Mouse (Mus musculus): ENCODE results near the gene Otulinl. TPM values are rescaled to one million over a fixed set of nuclear protein-coding genes. Genes with fewer than 3 reads are reported as not detected.

Otulinl gene
- polyA plus RNA-seq, 1 experiment from 2014 or later: 19.9 TPM

DNA sequence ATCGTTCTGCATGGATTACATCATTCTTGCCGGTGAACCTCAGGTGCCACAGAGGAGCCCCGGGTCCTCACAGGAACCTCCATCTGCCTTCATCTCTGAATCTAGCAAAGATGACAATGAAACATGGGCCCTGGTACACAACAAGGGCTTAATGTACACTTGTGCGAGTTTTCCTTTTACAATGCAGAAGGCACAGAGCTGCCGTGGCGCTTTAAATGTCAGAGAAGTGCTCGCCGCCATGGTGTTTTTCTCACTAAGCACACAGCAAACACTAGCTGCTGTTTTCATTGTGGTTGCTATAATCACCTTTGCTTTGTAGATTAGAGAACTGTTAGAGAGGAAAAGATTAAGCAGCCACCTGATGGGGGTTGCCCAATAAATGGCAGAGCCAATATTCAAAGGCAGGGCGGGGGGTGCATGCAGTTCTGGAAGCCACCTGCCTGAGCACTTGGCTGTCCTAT is 13.3 kb downstream of the Otulinl start:
- H3K9me3 ChIP-seq: no peaks in the 10 kb centered on the region
- no peak overlapping the region for H3K4me2 ChIP-seq (replicated peaks)
- peaks cover 4% of the 10 kb centered on the region; the same call in 1 of the 2 replicates for H3K4me1 ChIP-seq
- H3K27ac ChIP-seq: no peak overlapping the region
- no peak overlapping the region for H3K9ac ChIP-seq
- H3K4me3 ChIP-seq: no peak overlapping the region
- no peaks in the 10 kb centered on the region for H3K27me3 ChIP-seq
- H3K36me3 ChIP-seq: no peaks in the 10 kb centered on the region
- 85% methylated on average over 9 of the region's 9 CpGs for WGBS
- ATAC-seq (ENCODE audit: insufficient number of reproducible peaks, insufficient read depth, low FRiP score, low TSS enrichment): no peak

DNA sequence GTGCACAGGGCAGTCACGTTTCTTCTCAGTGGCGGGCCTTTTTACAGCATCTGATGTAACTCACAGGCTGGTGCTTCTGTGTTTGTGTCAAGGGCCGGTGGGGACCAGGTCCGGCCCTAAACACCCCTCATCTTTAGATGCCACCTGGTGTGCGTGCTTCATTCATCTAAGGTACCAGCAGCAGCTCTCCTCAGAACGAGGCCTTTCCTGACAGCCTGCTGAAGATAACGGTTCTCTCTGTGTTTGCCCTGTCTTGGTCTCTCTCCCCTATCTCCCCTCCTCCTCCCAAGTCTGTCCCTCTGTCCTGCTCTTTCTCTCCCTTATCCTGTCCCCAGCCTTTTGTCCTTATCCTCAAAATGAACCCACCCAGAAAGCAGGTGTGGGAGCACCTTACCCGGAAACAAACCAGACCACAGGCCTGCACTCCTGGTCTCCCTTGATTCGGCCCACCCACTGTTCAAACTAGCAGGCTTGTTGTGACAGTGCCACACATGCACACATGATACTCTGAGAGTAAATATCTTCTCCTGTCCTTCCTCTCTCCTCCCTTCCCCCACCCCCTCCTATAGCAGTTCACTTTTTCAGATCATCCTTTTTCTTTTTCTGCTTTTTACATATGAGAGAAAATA is 14.4 kb downstream of the Otulinl start:
- no peak overlapping the region for H3K9ac ChIP-seq
- no peak for ATAC-seq (ENCODE audit: insufficient number of reproducible peaks, insufficient read depth, low FRiP score, low TSS enrichment)
- peaks cover 4% of the 10 kb centered on the region; the same call in 1 of the 2 replicates for H3K4me1 ChIP-seq
- H3K27me3 ChIP-seq: no peaks in the 10 kb centered on the region
- H3K9me3 ChIP-seq: no peaks in the 10 kb centered on the region
- H3K36me3 ChIP-seq: no peaks in the 10 kb centered on the region
- H3K27ac ChIP-seq: no peak overlapping the region
- H3K4me2 ChIP-seq (replicated peaks): no peak overlapping the region
- H3K4me3 ChIP-seq: no peak overlapping the region
- WGBS: 79% methylated on average over 9 of the region's 9 CpGs

DNA sequence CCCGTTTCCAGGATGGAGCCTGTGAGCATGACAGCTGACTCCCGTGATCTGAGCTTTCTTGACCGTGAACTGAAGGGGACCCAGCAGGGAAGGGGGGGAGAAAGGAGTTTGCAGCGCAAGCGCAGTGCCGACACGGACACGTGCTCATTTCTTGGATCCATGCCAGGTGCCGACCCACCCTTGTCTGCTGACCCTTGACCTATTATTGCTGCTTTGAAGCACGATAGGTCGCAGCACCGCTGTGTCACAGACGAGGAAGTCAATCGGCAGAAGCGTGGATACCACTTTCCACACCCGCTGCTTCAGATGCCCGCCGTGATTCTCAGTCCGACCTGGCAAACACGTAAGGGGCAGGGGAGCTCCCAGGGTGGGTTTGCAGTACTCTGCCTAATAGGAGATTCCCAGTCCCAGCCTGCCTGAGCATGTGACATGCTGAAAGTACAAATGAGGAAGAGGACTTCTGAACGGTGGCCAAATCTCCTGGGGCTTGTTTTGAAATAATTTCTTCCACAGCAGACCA is 15.9 kb downstream of the Otulinl start:
- Histone ChIP-seq H3K4me1 (peaks cover 4% of the 10 kb centered on the region; the same call in 1 of the 2 replicates), H3K27me3 (no peaks in the 10 kb centered on the region), H3K9ac (no peak overlapping the region), H3K9me3 (no peaks in the 10 kb centered on the region), H3K27ac (no peak overlapping the region), H3K36me3 (no peaks in the 10 kb centered on the region), H3K4me3 (no peak overlapping the region), H3K4me2 (replicated peaks) (peak overlapping the region; percentile 32; the same call in 1 of the 2 replicates)
- 55% methylated on average over 21 of the region's 21 CpGs for WGBS
- no peak for ATAC-seq (ENCODE audit: insufficient number of reproducible peaks, insufficient read depth, low FRiP score, low TSS enrichment)

DNA sequence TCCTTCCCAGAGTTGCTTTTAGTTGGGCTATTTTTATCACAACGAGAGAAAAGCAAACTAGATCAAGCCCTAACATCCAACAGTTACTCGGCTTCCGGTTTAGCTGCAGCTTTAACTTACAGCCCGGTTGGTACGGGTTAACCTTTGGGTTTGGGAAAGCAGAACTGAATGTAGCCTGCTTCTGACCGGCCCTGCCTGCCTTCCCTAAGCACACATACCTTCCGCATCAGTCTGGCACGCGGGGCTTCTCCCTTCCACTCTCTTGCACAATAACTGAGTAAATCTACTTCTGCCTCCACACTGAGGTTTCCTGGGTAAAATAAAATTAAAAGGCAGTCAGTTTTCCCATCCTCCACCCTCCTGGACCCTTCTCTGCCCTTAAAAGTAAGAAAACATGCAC is 17.3 kb downstream of the Otulinl start:
- peaks cover 4% of the 10 kb centered on the region; the same call in 1 of the 2 replicates for H3K4me1 ChIP-seq
- H3K9me3 ChIP-seq: no peaks in the 10 kb centered on the region
- no peaks in the 10 kb centered on the region for H3K36me3 ChIP-seq
- no peak overlapping the region for H3K4me3 ChIP-seq
- H3K9ac ChIP-seq: no peak overlapping the region
- H3K27me3 ChIP-seq: no peaks in the 10 kb centered on the region
- H3K4me2 ChIP-seq (replicated peaks): no peak overlapping the region
- WGBS: 89% methylated on average over 9 of the region's 9 CpGs
- ATAC-seq (ENCODE audit: insufficient number of reproducible peaks, insufficient read depth, low FRiP score, low TSS enrichment): no peak
- no peak overlapping the region for H3K27ac ChIP-seq

DNA sequence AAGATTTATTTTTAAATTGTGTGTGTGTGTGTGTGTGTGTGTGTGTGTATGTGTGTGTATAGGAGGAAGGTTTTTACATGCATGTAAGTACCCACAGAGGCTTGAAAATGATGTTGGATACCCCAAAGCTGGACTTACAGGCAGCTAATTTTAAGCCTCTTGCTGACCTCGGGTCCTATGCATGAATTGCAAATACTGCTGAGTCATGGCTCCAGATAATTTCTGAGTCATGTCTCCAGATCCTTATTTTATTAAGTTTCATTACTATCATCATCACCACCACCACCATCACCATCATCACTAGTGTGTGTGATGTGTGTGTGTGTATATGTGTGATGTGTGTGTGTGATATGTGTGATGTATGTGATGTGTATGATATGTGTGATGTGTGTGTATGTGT is 18.7 kb downstream of the Otulinl start:
- no peak overlapping the region for H3K4me3 ChIP-seq
- peaks cover 4% of the 10 kb centered on the region; the same call in 1 of the 2 replicates for H3K4me1 ChIP-seq
- no peak overlapping the region for H3K4me2 ChIP-seq (replicated peaks)
- ATAC-seq (ENCODE audit: insufficient number of reproducible peaks, insufficient read depth, low FRiP score, low TSS enrichment): no peak
- 63% methylated on average over 1 of the region's 1 CpGs for WGBS
- H3K36me3 ChIP-seq: 0 out of 2 replicates have a peak, but pooled peaks cover 3% of the 10 kb centered on the region
- no peaks in the 10 kb centered on the region for H3K9me3 ChIP-seq
- no peaks in the 10 kb centered on the region for H3K27me3 ChIP-seq
- no peak overlapping the region for H3K9ac ChIP-seq
- no peak overlapping the region for H3K27ac ChIP-seq

DNA sequence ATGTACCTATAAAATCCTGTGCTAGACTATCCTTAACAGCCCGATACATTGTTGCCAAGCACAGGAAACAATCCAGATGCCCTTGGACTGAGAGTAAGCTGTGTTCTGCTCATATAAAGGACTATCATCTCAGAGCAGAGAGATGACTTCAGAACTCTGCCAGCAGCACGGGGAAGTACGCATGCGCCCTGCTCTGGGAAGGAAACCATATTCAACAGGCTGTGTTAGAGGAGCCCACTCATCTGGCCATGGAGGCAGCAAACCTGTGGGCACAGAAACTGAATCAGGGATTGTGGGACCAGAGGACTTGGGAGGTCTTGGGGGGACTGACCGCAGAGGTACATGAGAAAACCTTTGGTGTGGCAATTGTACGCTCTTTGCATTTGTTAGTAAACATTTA is 19.7 kb downstream of the Otulinl start:
- Histone ChIP-seq H3K27ac (no peak overlapping the region), H3K36me3 (0 out of 2 replicates have a peak, but pooled peaks cover 3% of the 10 kb centered on the region), H3K4me2 (replicated peaks) (no peak overlapping the region), H3K27me3 (no peaks in the 10 kb centered on the region), H3K4me1 (peaks cover 4% of the 10 kb centered on the region; the same call in 1 of the 2 replicates), H3K9ac (no peak overlapping the region), H3K4me3 (no peak overlapping the region), H3K9me3 (no peaks in the 10 kb centered on the region)
- no peak for ATAC-seq (ENCODE audit: insufficient number of reproducible peaks, insufficient read depth, low FRiP score, low TSS enrichment)
- 90% methylated on average over 6 of the region's 6 CpGs for WGBS

DNA sequence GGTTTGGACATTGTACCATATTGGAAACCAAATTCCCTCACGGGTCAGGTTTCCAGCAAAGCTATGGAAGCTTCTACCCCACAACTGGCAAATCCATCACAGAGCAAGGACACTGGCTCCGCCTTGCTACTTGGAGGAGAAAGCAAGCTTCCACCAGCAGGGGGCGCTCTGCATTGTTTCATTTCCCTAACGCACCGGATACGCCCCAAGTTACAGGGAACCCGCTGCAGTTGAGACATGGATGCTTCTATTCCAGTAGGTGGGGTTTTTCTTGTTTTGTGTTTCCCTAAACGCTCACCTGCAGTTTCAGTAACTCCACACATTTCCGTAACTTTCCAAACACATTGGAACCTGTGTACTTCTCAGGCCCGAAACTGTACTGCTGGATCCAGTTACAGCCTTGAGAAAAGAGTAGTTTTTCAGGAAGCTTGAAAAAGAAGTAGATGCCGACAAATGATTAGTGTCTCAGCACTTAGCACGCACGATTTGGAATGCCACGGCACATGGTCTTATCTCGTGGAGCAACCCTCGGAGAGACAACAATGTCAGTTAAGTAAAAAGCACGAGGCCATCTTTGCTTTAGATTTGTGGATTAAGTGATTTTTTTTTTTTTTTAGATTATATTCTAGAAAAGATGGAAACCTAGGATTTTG is 21.7 kb downstream of the Otulinl start:
- 38% methylated on average over 17 of the region's 17 CpGs for WGBS
- H3K9me3 ChIP-seq: no peaks in the 10 kb centered on the region
- H3K27me3 ChIP-seq: no peaks in the 10 kb centered on the region
- ATAC-seq (ENCODE audit: insufficient number of reproducible peaks, insufficient read depth, low FRiP score, low TSS enrichment): no peak
- no peak overlapping the region for H3K27ac ChIP-seq
- H3K9ac ChIP-seq: no peak overlapping the region
- no peak overlapping the region for H3K4me3 ChIP-seq
- H3K4me1 ChIP-seq: no peaks in the 10 kb centered on the region
- 0 out of 2 replicates have a peak, but pooled peaks cover 3% of the 10 kb centered on the region for H3K36me3 ChIP-seq
- H3K4me2 ChIP-seq (replicated peaks): no peak overlapping the region

DNA sequence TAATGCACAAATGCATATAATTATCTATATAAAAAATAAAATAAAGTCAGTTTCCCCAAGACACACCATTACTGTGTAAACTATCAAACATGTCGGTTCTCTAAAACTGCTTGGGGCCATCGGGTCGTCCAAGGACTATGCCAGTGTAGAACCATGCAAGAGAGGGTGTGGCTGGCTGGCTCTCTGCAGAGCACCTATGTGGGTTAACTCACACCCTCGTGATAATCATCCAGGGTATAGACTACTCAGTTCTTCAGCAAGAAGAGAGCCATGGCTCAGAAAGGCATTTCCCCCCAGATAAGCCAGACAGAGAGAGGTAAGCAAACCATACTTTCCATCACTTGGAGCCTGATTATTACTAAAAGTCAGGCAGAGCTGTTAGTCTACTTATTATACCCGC is 22.2 kb downstream of the Otulinl start:
- Histone ChIP-seq H3K27me3 (no peaks in the 10 kb centered on the region), H3K4me3 (no peak overlapping the region), H3K9me3 (no peaks in the 10 kb centered on the region), H3K4me1 (no peaks in the 10 kb centered on the region), H3K4me2 (replicated peaks) (no peak overlapping the region), H3K9ac (no peak overlapping the region), H3K27ac (no peak overlapping the region), H3K36me3 (0 out of 2 replicates have a peak, but pooled peaks cover 3% of the 10 kb centered on the region)
- no peak for ATAC-seq (ENCODE audit: insufficient number of reproducible peaks, insufficient read depth, low FRiP score, low TSS enrichment)
- WGBS: 80% methylated on average over 5 of the region's 5 CpGs

DNA sequence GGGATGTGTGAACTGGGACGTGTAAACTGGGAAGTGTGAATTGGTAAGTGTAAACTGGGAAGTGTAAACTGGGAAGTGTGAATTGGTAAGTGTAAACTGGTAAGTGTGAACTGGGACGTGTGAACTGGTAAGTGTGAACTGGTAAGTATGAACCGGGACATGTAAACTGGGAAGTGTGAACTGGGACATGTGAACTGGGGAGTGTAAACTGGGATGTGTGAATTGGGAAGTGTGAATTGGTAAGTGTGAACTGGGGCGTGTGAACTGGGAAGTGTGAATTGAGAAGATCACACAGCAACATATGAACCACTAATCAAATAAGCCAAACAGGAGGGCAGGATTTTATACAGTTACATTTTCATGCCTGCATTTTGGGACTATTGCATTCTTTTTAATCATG is 23.0 kb downstream of the Otulinl start:
- H3K4me3 ChIP-seq: no peak overlapping the region
- H3K27ac ChIP-seq: no peak overlapping the region
- no peak overlapping the region for H3K4me2 ChIP-seq (replicated peaks)
- WGBS: 89% methylated on average over 4 of the region's 4 CpGs
- H3K9me3 ChIP-seq: no peaks in the 10 kb centered on the region
- H3K27me3 ChIP-seq: no peaks in the 10 kb centered on the region
- no peak for ATAC-seq (ENCODE audit: insufficient number of reproducible peaks, insufficient read depth, low FRiP score, low TSS enrichment)
- H3K9ac ChIP-seq: no peak overlapping the region
- 0 out of 2 replicates have a peak, but pooled peaks cover 3% of the 10 kb centered on the region for H3K36me3 ChIP-seq
- no peaks in the 10 kb centered on the region for H3K4me1 ChIP-seq

DNA sequence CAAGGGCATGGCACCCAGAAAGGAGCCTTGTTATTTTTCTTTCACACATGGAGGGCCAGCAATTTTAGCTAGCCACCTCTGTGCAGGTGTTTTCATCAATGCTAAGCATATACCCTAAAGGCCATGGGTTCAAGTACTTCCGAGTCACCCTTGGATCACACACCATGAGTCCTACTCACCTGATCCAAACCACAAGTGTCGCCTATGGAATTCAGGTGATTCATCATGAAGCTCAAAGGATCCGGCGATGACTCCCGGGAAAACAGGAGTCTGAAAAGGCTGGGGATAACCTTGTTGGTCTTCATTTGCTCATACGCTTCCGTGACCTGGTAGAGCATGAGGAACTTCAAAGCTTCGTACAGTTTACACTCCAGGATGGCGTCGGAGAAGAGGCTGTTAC is 23.5 kb downstream of the Otulinl start:
- Histone ChIP-seq H3K27ac (no peak overlapping the region), H3K4me1 (no peaks in the 10 kb centered on the region), H3K36me3 (0 out of 2 replicates have a peak, but pooled peaks cover 3% of the 10 kb centered on the region), H3K4me2 (replicated peaks) (no peak overlapping the region), H3K9me3 (no peaks in the 10 kb centered on the region), H3K27me3 (no peaks in the 10 kb centered on the region), H3K4me3 (no peak overlapping the region), H3K9ac (no peak overlapping the region)
- WGBS: 93% methylated on average over 10 of the region's 10 CpGs
- ATAC-seq (ENCODE audit: insufficient number of reproducible peaks, insufficient read depth, low FRiP score, low TSS enrichment): no peak

DNA sequence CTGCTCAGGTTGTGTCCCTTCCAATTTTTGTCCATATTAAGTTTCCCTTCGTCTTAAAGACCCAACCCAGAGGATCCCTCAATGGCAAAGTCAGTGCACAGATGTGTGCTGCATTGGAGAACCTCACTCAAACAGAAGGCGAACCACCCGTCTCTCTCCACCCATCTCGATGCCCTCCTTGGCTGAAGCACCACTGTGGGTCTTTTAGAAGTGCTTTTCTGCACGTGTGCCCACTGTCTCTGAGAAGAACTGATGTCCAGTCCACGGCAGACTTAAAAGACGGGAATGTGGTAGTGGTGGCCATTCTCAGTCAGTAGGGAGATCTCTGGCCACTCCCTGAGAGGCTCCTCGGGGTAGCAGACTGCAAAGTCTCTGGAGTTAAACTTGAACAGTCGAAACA is 24.8 kb downstream of the Otulinl start:
- WGBS: 78% methylated on average over 9 of the region's 9 CpGs
- no peak overlapping the region for H3K9ac ChIP-seq
- no peak overlapping the region for H3K27ac ChIP-seq
- H3K4me3 ChIP-seq: no peak overlapping the region
- no peak overlapping the region for H3K4me2 ChIP-seq (replicated peaks)
- no peaks in the 10 kb centered on the region for H3K27me3 ChIP-seq
- no peaks in the 10 kb centered on the region for H3K4me1 ChIP-seq
- H3K9me3 ChIP-seq: no peaks in the 10 kb centered on the region
- ATAC-seq (ENCODE audit: insufficient number of reproducible peaks, insufficient read depth, low FRiP score, low TSS enrichment): no peak
- H3K36me3 ChIP-seq: 0 out of 2 replicates have a peak, but pooled peaks cover 3% of the 10 kb centered on the region

DNA sequence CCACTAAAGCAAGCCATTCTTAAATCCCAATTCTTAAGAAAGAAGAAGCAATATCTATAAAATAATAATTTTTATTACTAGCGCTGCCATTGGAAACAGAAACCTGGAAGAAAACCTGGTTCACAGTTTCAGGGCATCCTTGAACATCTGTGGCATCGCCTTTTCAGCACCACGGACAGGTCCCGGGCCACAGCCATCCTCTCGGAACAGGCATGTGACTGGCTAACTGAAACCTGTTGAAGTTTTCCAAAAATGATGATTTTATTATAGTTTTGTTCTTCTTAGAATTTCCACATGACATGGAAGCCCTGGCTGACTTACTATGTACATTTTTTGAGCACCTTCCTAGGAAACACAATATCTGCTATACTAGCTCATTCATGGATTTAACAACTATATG is 26.4 kb downstream of the Otulinl start:
- no peak overlapping the region for H3K9ac ChIP-seq

More for the DNA sequence above, 26.4 kb downstream of the Otulinl start:
- Histone ChIP-seq H3K36me3 (0 out of 2 replicates have a peak, but pooled peaks cover 3% of the 10 kb centered on the region), H3K27ac (no peak overlapping the region), H3K27me3 (no peaks in the 10 kb centered on the region), H3K4me3 (no peak overlapping the region), H3K4me1 (no peaks in the 10 kb centered on the region), H3K9me3 (no peaks in the 10 kb centered on the region), H3K4me2 (replicated peaks) (no peak overlapping the region)
- WGBS: 13% methylated on average over 5 of the region's 5 CpGs
- no peak for ATAC-seq (ENCODE audit: insufficient number of reproducible peaks, insufficient read depth, low FRiP score, low TSS enrichment)

Measured in embryonic facial prominence, embryonic 12.5 days (tissue).